Mouse (Mus musculus) embryonic fibroblast, embryonic 13.5 days (primary cell): ENCODE data around the gene Rapsn.

Experiments
- CTCF ChIP-seq: IDR thresholded peaks from 2 replicates; pipeline ENCODE4 v1.5.1; 2011; ENCODE audit warnings: mild to moderate bottlenecking, control low read depth, low read length, moderate library complexity, borderline replicate concordance; ENCODE audit not compliant: insufficient read depth
- POLR2A ChIP-seq: IDR thresholded peaks from 2 replicates; pipeline ENCODE4 v1.6.1; 2011; ENCODE audit warnings: low read depth, mild to moderate bottlenecking, control low read depth, low read length, moderate library complexity

GRCm38 (mm10) chr2:91062779-91063606, 27.6 kb downstream of the Rapsn start:
- TF ChIP-seq POLR2A (no peak), CTCF (no peak)
